Mouse (Mus musculus): ENCODE data around the gene Gm49353. TPM values are rescaled to one million over a fixed set of nuclear protein-coding genes. Genes with fewer than 3 reads are reported as not detected.

The Gm49353 gene
- polyA plus RNA-seq, 1 experiment: not detected

DNA sequence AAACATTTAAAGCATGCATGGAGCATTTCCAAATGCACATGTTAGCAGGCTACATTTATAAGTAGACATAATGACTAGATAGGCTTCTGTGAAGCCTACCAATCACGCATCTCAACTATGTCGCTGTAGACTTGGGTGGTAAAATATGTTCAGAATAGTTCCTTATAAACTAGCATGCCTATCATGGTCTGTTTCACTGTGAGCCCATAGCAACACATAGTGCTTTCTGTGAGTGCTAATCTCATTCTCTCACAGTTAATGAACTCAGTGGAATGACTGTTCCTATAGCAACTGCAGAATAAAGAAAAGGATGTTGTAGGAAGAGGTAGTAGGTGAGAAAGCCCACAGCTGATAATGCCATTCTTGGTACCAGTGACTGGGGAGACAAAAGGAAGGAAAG, 17.7 kb upstream of the Gm49353 start:
- Histone ChIP-seq H3K27me3 (ENCODE audit: control insufficient read depth, insufficient read depth, low read length) (no peaks in the 10 kb centered on the region), H3K4me1 (ENCODE audit: control insufficient read depth, insufficient read depth, insufficient read length, low read length) (no peaks in the 10 kb centered on the region), H3K4me3 (ENCODE audit: low read depth, low read length) (no peak overlapping the region), H3K36me3 (ENCODE audit: control insufficient read depth, insufficient read depth, low read length) (no peaks in the 10 kb centered on the region), H3K27ac (ENCODE audit: insufficient read depth, low read depth, low read length) (no peak overlapping the region)
- WGBS: 85% methylated on average over 2 of the region's 2 CpGs
- no peak for TF ChIP-seq CTCF (IDR thresholded peaks at IDR 0.05; ENCODE audit: extremely low read depth, insufficient read length, insufficient replicate concordance, low read depth, low read length)
- TF ChIP-seq POLR2A (IDR thresholded peaks at IDR 0.05; ENCODE audit: low read depth, low read length): no peak

DNA sequence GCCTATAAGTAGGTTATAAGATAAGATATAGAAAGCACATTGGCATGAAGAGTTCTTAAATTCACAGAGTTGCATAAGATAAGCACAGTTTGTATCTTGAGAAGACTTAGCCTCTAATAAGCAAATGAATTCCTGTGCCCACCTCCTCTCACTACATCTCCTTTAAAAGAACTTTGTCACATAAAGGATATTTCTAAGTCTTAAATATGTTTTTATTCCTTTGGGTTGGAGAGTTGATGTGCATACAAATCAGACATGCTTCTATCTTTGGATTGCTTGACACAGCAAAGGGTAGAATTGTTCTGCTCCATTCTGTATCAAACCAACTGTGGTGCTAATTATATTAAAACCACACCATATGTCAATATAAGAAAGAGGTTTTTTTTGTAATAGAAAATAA, 5.0 kb upstream of the Gm49353 start:
- H3K36me3 ChIP-seq (ENCODE audit: control insufficient read depth, insufficient read depth, low read length): no peaks in the 10 kb centered on the region
- no peak overlapping the region for H3K27ac ChIP-seq (ENCODE audit: insufficient read depth, low read depth, low read length)
- H3K4me3 ChIP-seq (ENCODE audit: low read depth, low read length): no peak overlapping the region
- TF ChIP-seq POLR2A (IDR thresholded peaks at IDR 0.05; ENCODE audit: low read depth, low read length) (no peak), CTCF (IDR thresholded peaks at IDR 0.05; ENCODE audit: extremely low read depth, insufficient read length, insufficient replicate concordance, low read depth, low read length) (no peak)
- H3K4me1 ChIP-seq (ENCODE audit: control insufficient read depth, insufficient read depth, insufficient read length, low read length): no peaks in the 10 kb centered on the region
- no peaks in the 10 kb centered on the region for H3K27me3 ChIP-seq (ENCODE audit: control insufficient read depth, insufficient read depth, low read length)

DNA sequence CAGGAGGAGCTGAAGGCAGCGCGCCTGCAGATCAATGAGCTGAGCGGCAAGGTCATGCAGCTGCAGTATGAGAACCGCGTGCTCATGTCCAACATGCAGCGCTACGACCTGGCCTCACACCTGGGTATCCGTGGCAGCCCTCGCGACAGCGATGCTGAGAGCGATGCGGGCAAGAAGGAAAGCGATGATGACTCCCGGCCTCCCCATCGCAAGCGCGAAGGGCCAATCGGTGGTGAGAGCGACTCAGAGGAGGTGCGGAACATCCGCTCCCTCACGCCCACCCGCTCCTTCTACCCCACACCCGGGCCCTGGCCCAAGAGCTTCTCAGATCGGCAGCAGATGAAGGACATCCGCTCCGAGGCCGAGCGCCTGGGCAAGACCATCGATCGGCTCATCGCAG, 1.9 kb upstream of the Gm49353 start:
- Histone ChIP-seq H3K4me3 (ENCODE audit: low read depth, low read length) (no peak overlapping the region), H3K27ac (ENCODE audit: insufficient read depth, low read depth, low read length) (no peak overlapping the region), H3K36me3 (ENCODE audit: control insufficient read depth, insufficient read depth, low read length) (no peaks in the 10 kb centered on the region), H3K27me3 (ENCODE audit: control insufficient read depth, insufficient read depth, low read length) (no peaks in the 10 kb centered on the region), H3K4me1 (ENCODE audit: control insufficient read depth, insufficient read depth, insufficient read length, low read length) (no peaks in the 10 kb centered on the region)
- WGBS: 96% methylated on average over 33 of the region's 33 CpGs
- TF ChIP-seq CTCF (IDR thresholded peaks at IDR 0.05; ENCODE audit: extremely low read depth, insufficient read length, insufficient replicate concordance, low read depth, low read length) (no peak), POLR2A (IDR thresholded peaks at IDR 0.05; ENCODE audit: low read depth, low read length) (no peak)

DNA sequence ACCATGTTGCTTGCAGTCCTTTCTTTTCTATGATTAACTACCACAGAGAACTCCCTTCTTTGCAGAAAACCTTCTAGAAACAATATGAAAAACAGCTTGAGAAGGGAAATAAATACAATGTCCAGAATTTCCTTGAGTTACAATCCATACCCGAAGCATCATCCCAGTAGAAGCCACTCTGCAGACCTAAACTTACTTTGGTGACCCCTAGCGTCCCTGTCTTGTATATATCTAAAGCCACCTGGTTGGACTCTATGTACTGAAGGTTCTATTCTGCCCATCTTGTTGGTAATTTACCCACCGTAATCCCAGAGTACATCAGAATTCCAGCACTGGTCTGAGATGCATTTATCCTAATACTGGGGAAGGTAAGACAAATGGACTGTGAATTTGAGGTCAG, 1.1 kb downstream of the Gm49353 start:
- WGBS: 70% methylated on average over 3 of the region's 3 CpGs
- no peak for TF ChIP-seq POLR2A (IDR thresholded peaks at IDR 0.05; ENCODE audit: low read depth, low read length)
- no peaks in the 10 kb centered on the region for H3K36me3 ChIP-seq (ENCODE audit: control insufficient read depth, insufficient read depth, low read length)
- H3K27ac ChIP-seq (ENCODE audit: insufficient read depth, low read depth, low read length): no peak overlapping the region
- no peaks in the 10 kb centered on the region for H3K27me3 ChIP-seq (ENCODE audit: control insufficient read depth, insufficient read depth, low read length)
- no peaks in the 10 kb centered on the region for H3K4me1 ChIP-seq (ENCODE audit: control insufficient read depth, insufficient read depth, insufficient read length, low read length)
- no peak overlapping the region for H3K4me3 ChIP-seq (ENCODE audit: low read depth, low read length)

DNA sequence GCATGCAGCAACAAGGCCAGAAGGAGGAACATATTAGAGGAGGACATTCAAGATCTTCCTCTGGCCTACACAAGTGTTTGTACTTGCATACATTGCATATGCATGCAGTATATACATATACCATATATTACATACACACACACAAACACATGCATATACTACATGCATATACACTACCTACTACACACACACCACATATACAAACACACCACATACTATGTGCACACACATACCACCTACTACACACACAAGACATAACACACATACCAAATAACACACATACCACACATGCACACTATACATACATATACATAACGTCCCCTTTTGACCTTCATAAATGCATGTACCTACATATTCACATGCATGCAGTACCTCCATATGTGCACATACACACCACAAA, 1.9 kb downstream of the Gm49353 start:
- TF ChIP-seq CTCF (IDR thresholded peaks at IDR 0.05; ENCODE audit: extremely low read depth, insufficient read length, insufficient replicate concordance, low read depth, low read length) (no peak), POLR2A (IDR thresholded peaks at IDR 0.05; ENCODE audit: low read depth, low read length) (no peak)
- Histone ChIP-seq H3K4me1 (ENCODE audit: control insufficient read depth, insufficient read depth, insufficient read length, low read length) (no peaks in the 10 kb centered on the region), H3K27me3 (ENCODE audit: control insufficient read depth, insufficient read depth, low read length) (no peaks in the 10 kb centered on the region), H3K27ac (ENCODE audit: insufficient read depth, low read depth, low read length) (no peak overlapping the region), H3K36me3 (ENCODE audit: control insufficient read depth, insufficient read depth, low read length) (no peaks in the 10 kb centered on the region), H3K4me3 (ENCODE audit: low read depth, low read length) (no peak overlapping the region)
- WGBS: 77% methylated on average over 1 of the region's 1 CpGs

DNA sequence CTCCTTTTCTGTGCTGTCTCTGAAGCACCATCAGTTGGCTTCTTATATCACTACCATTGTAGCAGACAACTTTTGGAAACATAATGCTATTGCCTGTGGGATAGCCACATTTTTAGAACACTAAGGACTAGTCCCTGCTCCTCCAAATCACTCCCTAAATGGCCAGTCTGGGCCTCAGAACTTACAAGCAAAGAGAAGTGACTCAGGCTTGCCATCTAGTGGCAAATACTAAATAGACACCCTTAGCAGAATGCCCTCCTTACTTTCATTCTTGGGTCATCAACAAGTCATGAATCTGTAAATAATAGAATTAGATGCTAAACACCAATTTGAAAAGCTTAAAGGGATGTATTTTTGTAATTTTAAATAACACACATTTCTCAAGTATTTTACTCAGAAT, 8.0 kb downstream of the Gm49353 start:
- no peaks in the 10 kb centered on the region for H3K27me3 ChIP-seq (ENCODE audit: control insufficient read depth, insufficient read depth, low read length)
- H3K36me3 ChIP-seq (ENCODE audit: control insufficient read depth, insufficient read depth, low read length): no peaks in the 10 kb centered on the region
- H3K4me3 ChIP-seq (ENCODE audit: low read depth, low read length): no peak overlapping the region
- H3K27ac ChIP-seq (ENCODE audit: insufficient read depth, low read depth, low read length): no peak overlapping the region
- TF ChIP-seq CTCF (IDR thresholded peaks at IDR 0.05; ENCODE audit: extremely low read depth, insufficient read length, insufficient replicate concordance, low read depth, low read length): no peak
- no peak for TF ChIP-seq POLR2A (IDR thresholded peaks at IDR 0.05; ENCODE audit: low read depth, low read length)
- no peaks in the 10 kb centered on the region for H3K4me1 ChIP-seq (ENCODE audit: control insufficient read depth, insufficient read depth, insufficient read length, low read length)

DNA sequence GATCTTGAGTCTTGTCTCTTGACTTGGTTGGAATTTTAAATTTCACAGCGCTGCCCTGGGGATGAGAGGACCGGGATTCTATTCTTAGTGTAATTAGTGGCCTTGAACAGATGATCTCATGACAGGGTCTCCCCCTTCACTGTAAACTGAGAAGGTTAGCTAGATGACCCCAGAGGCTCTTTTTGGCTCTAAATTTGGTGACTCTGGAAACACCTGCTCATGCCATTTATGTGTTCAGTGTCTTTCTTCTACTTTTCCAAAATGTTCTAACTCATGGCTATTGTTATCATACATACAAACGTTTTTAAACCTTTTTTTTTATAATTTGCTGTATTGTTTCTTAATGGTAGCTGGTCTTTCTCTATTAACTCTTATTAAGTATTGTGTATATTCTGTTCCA, 10.0 kb downstream of the Gm49353 start:
- no peak overlapping the region for H3K4me3 ChIP-seq (ENCODE audit: low read depth, low read length)
- no peaks in the 10 kb centered on the region for H3K36me3 ChIP-seq (ENCODE audit: control insufficient read depth, insufficient read depth, low read length)
- H3K4me1 ChIP-seq (ENCODE audit: control insufficient read depth, insufficient read depth, insufficient read length, low read length): no peaks in the 10 kb centered on the region
- no peak overlapping the region for H3K27ac ChIP-seq (ENCODE audit: insufficient read depth, low read depth, low read length)
- no peaks in the 10 kb centered on the region for H3K27me3 ChIP-seq (ENCODE audit: control insufficient read depth, insufficient read depth, low read length)
- 47% methylated on average over 3 of the region's 3 CpGs for WGBS
- TF ChIP-seq POLR2A (IDR thresholded peaks at IDR 0.05; ENCODE audit: low read depth, low read length): no peak

DNA sequence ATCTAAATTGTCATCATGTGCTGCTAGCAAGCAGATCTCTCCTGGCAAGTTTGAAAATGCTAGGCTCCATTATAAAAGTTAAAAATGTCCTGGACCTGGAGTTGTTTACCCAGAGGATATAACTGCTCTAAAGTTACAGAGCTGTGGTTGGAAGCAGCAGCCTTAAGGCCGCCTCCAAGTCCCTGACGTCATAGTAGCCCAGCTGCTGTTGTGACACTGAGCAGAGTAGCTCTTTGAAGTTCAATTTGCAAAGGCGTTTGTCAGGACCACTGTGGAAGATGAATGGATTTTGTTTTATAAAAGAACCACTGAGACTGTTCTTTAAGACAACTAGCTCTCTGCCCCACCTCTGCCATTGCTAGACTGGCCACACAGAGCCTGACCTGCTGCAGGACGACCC, 12.7 kb downstream of the Gm49353 start, which contains the start of gene 9330159F19Rik:
Gene 9330159F19Rik, plus strand, starts transcription at position 154 of the 400 bp plus-strand sequence.
- 13% methylated on average over 4 of the region's 4 CpGs for WGBS
- no peak within 1 kb of the TSS for H3K27ac ChIP-seq (ENCODE audit: insufficient read depth, low read depth, low read length)
- no peaks in the 10 kb centered on the region for H3K36me3 ChIP-seq (ENCODE audit: control insufficient read depth, insufficient read depth, low read length)
- TF ChIP-seq POLR2A (IDR thresholded peaks at IDR 0.05; ENCODE audit: low read depth, low read length) (no peak), CTCF (IDR thresholded peaks at IDR 0.05; ENCODE audit: extremely low read depth, insufficient read length, insufficient replicate concordance, low read depth, low read length) (no peak)
- H3K4me3 ChIP-seq (ENCODE audit: low read depth, low read length): peak within 1 kb of the TSS; percentile 30; the same call in 1 of the 2 replicates
- no peaks in the 10 kb centered on the region for H3K4me1 ChIP-seq (ENCODE audit: control insufficient read depth, insufficient read depth, insufficient read length, low read length)
- no peaks in the 10 kb centered on the region for H3K27me3 ChIP-seq (ENCODE audit: control insufficient read depth, insufficient read depth, low read length)

Data from small intestine, adult 2 months (tissue).